Mouse (Mus musculus) gastrocnemius, adult 2 months (tissue): ENCODE results near the gene Tet3. TPM values are rescaled to one million over a fixed set of nuclear protein-coding genes. Genes with fewer than 3 reads are reported as not detected.

Experiments
- DNase-seq: peaks from one replicate; pipeline ENCODE4 v3.0.0; 2022
- H3K27ac ChIP-seq: fragments of 200-600 bp; 2 replicates; pipeline ENCODE4 v1.8.1; 2022; ENCODE audit warnings: mild to moderate bottlenecking
- H3K4me3 ChIP-seq: fragments of 200-600 bp; 2 replicates; pipeline ENCODE4 v1.8.1; 2022; ENCODE audit warnings: mild to moderate bottlenecking, moderate library complexity
- CTCF ChIP-seq: fragments of 200-600 bp; IDR thresholded peaks from 2 replicates; pipeline ENCODE4 v1.8.1; 2022; ENCODE audit warnings: antibody characterized with exemption, mild to moderate bottlenecking, moderate library complexity
- intact Hi-C: fragments of 180-260 bp; cut with DNase I; formaldehyde crosslinking; loops from one replicate; pipeline ENCODE4 v1.15.1; 2025
- total RNA-seq, 2 experiments: library from RNA; stranded (reverse); gene quantifications; 2 replicates each; pipeline ENCODE4 v1.2.3; 2021

Tet3 gene
- total RNA-seq, 2 experiments from 2014 or later: 16.4 to 18.0 TPM

DNA sequence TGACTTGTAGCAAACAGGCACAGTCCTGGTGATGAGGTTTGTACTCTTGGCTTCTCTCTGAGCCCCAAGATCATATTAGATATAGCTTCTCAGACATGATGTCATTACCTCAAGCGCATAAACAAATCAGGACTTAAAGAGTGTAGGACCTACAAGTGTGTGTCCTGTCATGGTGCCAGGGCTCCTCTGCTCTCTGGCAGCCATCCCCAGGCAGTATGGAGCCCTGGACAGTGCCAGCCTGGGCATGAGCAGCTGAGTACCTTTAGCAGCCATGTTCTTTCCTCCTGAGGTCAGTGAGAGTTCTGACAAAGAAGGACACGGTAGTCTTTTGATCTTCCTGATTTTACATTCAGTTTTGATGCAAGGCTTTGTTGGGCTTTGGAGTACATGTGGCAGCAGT is 115.9 kb downstream of the Tet3 start:
- intact Hi-C loops: no loop called here
- no peak for TF ChIP-seq CTCF

DNA sequence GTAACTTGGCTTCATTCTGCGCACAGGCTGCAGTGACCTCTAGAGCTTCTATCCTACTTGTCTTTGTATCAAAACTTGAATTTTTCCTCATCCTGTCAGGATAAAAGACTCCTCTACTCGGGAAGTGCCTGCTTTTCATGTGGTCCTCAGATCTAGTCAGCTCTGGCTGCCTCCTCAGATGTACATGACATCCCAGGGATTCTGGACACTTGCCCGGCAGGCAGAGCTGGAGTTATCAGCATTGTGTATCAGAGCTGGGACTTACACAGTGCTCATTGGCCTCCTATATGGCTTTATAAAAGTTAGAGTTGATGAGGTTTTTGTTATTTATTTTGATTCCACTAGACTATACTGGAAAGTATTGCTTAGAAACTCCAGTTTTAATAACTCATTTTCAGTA is 117.5 kb downstream of the Tet3 start:
- Histone ChIP-seq H3K27ac (no peak overlapping the region), H3K4me3 (no peak overlapping the region)
- DNase-seq: no peak
- intact Hi-C loops: no loop called here
- no peak for TF ChIP-seq CTCF

More for the DNA sequence above, 115.9 kb downstream of the Tet3 start:
- H3K4me3 ChIP-seq: no peak overlapping the region
- no peak for DNase-seq
- H3K27ac ChIP-seq: no peak overlapping the region

DNA sequence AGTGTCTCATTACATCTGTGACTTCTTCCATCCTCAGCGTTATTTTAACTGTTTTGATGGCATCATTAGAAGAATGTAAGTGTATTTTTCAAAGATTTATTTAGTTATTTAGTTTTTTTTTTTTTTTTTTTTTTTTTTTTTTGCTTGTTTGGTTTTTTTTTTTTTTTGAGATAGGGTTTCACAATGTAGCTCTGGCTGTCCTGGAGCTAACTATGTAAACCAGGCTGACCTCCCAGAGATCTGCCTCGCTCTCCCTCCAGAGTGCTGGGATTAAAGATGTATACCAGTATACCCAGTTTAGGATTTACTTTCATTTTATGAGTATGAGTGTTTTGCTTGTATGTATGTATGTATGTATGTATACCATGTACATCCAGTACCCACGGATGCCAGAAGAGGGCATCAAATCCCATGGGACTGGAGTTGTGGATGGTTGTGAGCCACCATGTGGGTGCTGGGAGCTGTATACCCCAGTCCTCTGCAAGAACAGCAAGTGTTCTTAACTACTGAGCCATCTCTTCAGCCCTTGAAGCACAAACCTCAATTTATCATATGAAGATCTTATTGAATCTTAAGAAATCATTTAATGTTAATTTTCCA is 131.2 kb downstream of the Tet3 start:
- DNase-seq: no peak
- peak overlapping the region; percentile 92; the same call in 1 of the 2 replicates for H3K4me3 ChIP-seq
- intact Hi-C loops: no loop called here
- no peak for TF ChIP-seq CTCF
- H3K27ac ChIP-seq: no peak overlapping the region

DNA sequence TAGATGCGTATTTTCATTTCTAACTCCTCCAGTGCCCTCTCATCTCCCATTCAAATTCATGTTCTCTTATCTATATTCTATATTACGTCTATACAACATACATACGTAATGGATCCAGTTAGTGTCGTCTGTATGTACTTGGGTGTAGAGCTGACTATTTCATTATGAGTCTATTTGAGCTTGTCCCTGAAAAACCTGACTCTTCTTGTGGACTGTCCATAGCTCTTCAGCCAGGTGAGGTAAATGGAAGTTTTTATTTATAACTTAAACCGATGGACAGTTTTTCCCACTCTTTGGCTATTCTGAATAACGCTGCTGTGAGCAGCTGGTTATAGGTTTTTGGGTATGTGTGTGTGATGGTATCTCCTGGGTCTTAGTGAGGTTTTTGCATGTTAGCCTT is 132.1 kb downstream of the Tet3 start:
- intact Hi-C loops: no loop called here
- no peak for DNase-seq
- H3K4me3 ChIP-seq: peak overlapping the region; percentile 92
- no peak for TF ChIP-seq CTCF
- peak overlapping the region; percentile 98 for H3K27ac ChIP-seq

DNA sequence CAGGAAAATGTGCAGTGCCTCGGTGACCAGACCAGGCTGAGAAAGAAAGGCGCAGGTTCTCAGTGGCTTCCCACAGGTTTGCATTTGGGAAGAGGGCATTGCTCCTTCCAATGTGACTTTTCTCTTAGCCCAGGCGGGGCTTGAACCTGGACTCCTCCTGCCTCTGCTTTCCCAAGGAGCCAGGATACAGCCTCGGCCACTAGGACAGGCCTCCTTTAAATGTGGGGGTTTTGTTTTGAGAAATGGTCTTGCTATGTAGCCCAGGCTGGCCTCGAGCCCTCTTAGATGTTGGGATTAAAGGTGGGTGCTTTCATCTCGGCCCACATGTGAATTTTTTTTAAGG is 132.5 kb downstream of the Tet3 start:
- no peak for DNase-seq
- intact Hi-C loops: no loop called here
- Histone ChIP-seq H3K4me3 (peak overlapping the region; percentile 92), H3K27ac (peak overlapping the region; percentile 98)
- TF ChIP-seq CTCF: no peak

DNA sequence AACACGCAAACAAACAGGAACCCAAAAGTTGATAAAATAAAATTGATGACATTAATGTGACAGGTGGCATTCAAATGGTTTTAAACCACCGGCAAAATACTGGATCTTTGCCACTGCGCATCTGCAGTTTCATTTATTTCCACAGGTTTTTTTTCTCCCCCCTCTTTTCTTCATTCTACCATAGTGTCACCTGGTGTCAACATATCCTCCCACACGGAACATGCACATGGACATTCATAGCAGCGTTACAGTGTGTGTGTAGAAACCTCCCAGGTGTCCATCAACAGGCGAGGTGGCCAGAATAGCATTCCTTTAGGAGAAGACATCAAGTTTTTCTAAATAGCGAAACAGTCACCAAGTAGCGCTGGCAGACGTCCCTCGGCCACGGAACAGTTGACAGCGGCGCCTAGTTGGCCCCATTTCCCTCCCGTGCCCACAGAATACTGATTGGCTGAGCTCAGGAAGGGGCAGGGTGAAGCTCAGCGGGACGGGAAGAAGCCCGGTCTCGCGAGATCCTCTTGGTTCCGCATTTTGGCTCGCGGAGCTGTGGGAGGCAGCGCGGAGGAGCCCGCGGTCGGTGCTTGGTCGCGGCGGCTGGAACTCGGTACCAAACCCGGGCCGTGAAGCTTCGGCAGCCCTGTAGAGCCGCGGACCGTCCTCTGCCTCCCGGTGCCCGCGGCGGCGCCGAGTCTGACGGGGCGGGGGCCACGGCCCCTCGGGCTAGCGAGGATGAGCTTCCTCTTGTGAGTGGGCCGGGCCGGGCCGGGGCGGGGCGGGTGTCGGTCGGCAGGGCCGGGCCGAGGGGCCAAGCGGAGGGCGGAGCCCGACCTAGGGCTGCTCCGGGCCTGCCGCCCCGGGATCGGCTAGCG is 133.1 kb downstream of the Tet3 start, which contains the start of the genes Mthfd2 and Mob1a:
TSS of gene Mthfd2 (minus strand) at position 384 of the 869 bp plus-strand sequence.
TSS of gene Mob1a (plus strand) at position 492 of the 869 bp plus-strand sequence.
- TF ChIP-seq CTCF: no peak
- H3K4me3 ChIP-seq: peak within 1 kb of the TSS; percentile 92

DNA sequence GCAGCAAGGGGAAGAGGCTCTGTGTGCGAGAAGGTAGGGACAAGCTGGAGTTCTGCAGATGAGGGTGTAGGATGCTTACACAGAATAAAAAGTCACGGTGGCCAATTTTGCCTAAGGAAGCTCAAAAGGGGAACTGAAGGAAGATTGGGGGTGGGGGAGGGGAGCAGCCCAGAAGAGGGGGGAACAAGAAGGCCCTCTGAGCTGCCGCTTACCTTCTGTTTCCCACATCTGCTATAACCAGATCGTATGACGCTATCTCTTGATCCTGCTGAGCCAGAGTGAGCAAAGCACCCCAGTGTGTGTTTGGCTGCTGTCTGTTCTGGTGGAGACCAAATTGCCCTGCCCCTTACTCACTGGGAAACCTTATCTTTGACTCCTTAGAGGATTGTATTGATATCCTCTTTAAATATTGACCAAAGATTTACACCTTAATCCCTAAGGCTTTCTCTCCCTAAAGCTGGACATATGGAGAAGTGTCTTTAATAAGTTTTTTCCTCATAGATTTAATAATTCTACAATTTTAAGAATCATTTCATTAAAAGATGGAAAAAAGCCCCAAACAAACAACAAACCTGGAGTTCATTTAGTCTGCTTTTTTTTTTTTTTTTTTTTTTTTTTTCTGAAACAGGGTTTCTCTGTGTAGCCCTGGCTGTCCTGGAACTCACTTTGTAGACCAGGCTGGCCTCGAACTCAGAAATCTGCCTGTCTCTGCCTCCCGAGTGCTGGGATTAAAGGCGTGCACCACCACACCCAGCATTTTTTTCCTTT is 135.0 kb downstream of the Tet3 start:
- DNase-seq: no peak
- intact Hi-C loops: no loop called here
- Histone ChIP-seq H3K27ac (no peak overlapping the region), H3K4me3 (no peak overlapping the region)
- TF ChIP-seq CTCF: no peak

More for the DNA sequence above, 133.1 kb downstream of the Tet3 start, which contains the start of the genes Mthfd2 and Mob1a:
- H3K27ac ChIP-seq: peak within 1 kb of the TSS; percentile 98
- DNase-seq: peak; percentile 97
- intact Hi-C loops: no loop called here

DNA sequence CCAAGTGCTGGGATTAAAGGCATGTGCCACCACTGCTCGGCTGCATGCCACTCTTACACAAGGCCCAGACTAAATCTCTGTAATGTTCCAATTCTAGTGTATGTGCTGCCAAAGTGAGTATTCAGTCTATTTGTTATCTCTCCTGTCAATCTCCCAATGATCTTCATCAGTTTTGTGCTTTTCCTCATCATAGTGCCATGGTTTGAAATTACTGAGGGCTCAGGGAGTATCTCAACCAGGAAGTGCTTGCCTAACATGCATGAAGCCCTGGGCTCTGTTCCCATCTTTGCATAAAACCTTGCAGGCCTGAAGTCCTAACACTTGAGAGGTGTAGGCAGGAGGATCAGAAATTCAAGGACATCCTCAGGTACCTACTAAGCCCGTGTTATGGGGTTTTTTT is 136.1 kb downstream of the Tet3 start:
- no peak overlapping the region for H3K27ac ChIP-seq
- intact Hi-C loops: no loop called here
- no peak for DNase-seq
- TF ChIP-seq CTCF: no peak
- no peak overlapping the region for H3K4me3 ChIP-seq

DNA sequence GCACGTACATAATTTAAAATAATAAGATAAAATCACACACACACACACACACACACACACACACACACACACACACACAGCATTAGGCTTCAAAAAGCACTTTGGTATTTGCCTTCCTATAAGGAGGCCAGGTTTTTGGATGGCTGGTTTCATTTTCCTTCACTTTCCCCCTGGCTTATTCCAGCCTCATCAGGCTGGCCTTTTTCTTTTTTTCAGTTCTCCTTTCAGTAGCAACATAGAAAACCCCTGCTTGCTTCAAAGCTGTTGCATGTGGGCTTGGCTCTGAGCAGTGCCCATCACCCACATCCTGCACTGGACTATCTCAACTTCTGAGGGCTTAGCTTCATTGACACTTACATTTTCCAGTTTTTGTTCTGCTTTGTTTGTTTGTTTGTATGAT is 137.0 kb downstream of the Tet3 start:
- Histone ChIP-seq H3K27ac (no peak overlapping the region), H3K4me3 (no peak overlapping the region)
- no peak for DNase-seq
- no peak for TF ChIP-seq CTCF
- intact Hi-C loops: no loop called here

DNA sequence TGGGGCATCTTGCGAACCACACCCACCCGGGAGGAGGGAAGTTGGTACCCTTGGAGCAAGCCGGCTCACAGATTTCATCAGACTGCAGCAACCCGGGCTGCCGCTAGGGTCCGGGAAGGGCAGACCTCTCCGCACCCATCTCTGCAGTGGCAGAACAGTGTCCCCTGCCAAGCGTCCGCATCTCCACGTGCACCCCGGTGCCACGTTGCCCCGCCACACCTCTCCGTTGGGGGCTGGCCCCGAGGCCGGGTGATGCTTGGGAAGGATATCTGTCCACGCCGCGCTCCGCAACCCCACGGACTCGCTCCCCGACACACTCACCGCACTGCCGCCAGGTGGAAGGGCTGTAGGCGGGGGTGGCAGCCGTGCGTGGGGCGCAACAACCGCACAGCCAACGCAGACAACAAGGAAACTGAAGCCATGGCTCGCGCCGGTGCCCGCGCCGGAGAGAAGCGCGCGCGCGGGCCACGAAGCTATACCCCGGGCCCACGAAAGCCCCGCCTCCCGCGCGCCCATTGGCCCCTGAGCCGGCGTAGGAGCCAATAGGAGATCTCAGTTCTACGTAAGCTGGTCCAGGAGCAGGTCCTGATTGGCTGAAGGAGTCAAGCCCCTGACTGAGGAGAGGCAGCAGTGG is 141.7 kb downstream of the Tet3 start:
- intact Hi-C loops: no loop called here

DNA sequence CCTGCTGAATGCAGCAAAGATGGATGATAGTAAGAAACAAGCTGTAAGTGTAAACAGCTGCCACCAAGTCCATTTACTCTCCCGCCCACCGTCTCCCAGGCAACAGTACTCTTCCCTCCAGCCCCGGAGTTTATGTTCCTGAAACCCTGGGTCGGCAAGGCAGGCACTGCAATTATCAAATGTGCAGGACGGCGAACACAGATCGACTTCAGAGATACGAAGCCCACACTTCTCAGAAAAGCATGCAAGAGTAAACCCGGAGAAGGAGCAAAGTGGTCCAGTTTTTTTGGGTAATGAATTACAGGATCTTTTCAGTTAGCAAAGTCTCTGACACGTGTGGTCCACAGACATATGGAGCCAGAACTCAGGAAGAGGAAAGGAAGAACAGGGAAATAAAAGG is 142.9 kb downstream of the Tet3 start:
- TF ChIP-seq CTCF: no peak
- no peak overlapping the region for H3K27ac ChIP-seq
- intact Hi-C loops: no loop called here
- no peak for DNase-seq
- 0 out of 2 replicates have a peak overlapping the region, but pooled peaks have one; percentile 7 for H3K4me3 ChIP-seq

More for the DNA sequence above, 141.7 kb downstream of the Tet3 start:
- Histone ChIP-seq H3K27ac (peak overlapping the region; percentile 74), H3K4me3 (peak overlapping the region; percentile 99)
- peak; percentile 95 for DNase-seq
- peak; percentile 74 for TF ChIP-seq CTCF

DNA sequence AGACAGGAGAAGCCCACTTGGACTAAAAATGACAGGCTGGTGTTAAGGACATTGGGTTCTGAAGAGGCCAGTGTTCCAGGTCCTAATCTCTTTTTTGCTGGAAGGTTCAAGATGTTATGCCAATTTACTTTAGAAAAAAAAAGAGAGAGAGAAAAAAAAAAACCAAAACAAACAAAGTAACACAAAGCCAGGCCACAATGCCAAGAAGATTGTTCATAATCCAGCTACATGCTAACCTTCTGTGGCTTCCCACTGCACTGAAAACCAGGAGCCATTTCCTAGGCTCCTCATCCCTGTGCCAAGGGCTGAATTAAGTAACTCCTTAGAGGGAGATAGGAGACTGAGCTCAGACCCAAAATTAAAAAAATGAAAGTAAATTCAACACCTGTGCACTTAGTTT is 143.6 kb downstream of the Tet3 start:
- no peak overlapping the region for H3K4me3 ChIP-seq
- no peak for DNase-seq
- no peak overlapping the region for H3K27ac ChIP-seq
- intact Hi-C loops: no loop called here
- no peak for TF ChIP-seq CTCF
